Mouse (Mus musculus): ENCODE data around the gene Klhl40.

The Klhl40 gene

DNA sequence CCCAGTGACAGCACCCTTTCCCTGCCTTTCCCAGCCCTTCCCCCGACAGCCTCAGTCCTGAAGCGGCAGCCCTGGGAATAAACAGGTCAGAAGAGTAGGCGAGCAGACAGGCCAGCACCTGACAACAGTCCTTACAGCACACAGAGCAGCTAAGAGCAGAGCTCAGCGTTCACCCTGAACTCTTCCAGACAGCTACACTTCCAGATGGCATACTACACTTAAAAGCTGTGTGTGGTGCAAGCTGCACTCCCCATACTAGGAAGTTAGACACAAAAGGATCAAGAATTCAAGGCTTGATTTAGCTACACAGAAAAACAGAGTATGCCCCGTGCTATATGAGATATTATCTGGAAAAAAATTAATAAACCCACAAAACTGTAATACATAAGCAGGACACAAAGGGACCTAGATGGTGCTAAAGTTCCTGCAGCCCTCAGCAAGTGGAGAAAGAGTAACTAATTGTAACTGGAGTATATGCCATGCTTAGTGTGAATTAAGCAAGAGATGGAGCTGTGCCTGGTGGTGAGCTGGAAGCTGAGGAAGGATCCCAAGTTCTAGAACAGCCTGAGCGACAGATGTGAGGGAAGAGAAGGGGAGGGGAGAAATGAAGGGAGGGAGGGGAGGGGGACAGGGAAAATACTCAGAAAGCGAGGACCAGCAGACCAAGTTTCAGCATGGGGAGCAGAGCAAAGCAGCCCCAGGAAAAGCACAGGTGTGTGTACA, 52.0 kb downstream of the Klhl40 start:
- no peak for DNase-seq

DNA sequence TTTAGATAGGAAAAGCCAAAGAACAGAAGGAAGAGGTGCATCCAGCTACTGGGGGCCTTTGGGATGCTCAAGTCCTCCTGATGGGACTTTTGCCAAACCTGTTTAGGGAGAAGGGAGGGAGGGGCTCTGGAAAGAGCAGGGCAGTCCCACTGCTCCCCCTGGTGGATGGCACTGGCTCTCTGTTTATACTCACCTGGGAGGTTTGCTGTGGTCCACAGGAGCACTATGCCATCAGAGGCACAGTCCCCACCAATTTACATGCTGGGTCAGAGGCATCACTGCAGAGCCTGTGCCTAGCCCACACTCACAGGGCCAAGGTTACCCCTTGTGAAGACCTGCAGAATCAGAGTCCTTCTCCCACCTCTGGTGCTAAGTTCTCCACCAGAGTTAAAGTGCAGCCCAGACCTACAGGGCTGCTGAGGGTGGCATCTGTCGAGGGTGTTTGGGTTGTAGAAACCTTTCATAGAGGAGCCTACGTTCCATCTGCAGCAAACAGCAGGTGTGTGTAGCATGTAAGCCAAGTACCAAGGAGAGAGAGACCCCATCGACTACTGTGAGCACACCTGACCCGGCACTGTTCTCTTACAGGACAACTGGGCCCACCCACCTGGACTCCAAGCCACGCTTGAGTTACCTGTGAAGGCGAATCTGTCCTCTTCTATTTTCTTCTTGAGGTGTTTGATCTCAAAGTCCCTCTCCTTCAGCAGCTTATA, 53.0 kb downstream of the Klhl40 start:
- peak; percentile 59 for DNase-seq

DNA sequence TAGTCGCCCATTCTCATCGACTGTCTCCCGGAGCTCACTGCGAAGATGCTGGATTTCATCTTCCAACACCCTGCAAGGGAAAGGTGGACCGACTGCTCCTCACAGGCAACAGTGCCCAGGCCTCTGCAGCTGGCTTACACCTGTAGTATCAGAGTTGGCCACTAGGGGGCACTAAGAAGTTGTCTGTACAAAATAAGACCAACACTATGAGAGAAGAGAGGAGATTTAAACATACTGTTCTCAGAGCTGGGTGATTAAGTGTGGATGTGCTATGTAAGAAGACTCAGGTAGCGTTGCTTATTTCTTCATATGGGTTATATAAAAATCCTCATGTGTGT, 53.5 kb downstream of the Klhl40 start:
- peak; percentile 82 for DNase-seq
